Mouse (Mus musculus) limb, embryonic 14.5 days (tissue): ENCODE measurements around the gene Cdk19. TPM values are rescaled to one million over a fixed set of nuclear protein-coding genes. Genes with fewer than 3 reads are reported as not detected.

ENCODE experiments used
- ATAC-seq: fragments of 200-750 bp; cut with Nextera tagmentation; 2 replicates; pipeline ENCODE4 v1.8.0; 2017; ENCODE audit warnings: low read depth, moderate number of reproducible peaks, moderate TSS enrichment; ENCODE audit not compliant: low FRiP score
- DNase-seq: peaks from one replicate; pipeline ENCODE4 v3.0.0-alpha.2; 2015; ENCODE audit warnings: low spot score
- H3K27ac ChIP-seq: fragments of 300-500 bp; sonication (generic); replicated peaks from 2 replicates; pipeline ENCODE4 v1.5.1; 2014; ENCODE audit warnings: low read depth, mild to moderate bottlenecking, low read length, moderate library complexity, mixed read lengths
- H3K27me3 ChIP-seq: fragments of 300-500 bp; sonication (generic); 2 replicates; pipeline ENCODE4 v1.6.1; 2014; ENCODE audit warnings: low read length, mixed read lengths; ENCODE audit not compliant: control insufficient read depth, insufficient read depth
- H3K36me3 ChIP-seq: fragments of 300-500 bp; sonication (generic); 2 replicates; pipeline ENCODE4 v1.6.1; 2014; ENCODE audit warnings: mild to moderate bottlenecking, low read length, moderate library complexity, mixed read lengths; ENCODE audit not compliant: control insufficient read depth, insufficient read depth
- H3K4me1 ChIP-seq: fragments of 300-500 bp; sonication (generic); 2 replicates; pipeline ENCODE4 v1.6.1; 2014; ENCODE audit warnings: antibody characterized with exemption, low read length, mixed read lengths; ENCODE audit not compliant: control insufficient read depth, insufficient read depth
- H3K4me2 ChIP-seq: fragments of 300-500 bp; sonication (generic); replicated peaks from 2 replicates; pipeline ENCODE4 v1.6.1; 2014; ENCODE audit warnings: low read depth, mild to moderate bottlenecking, low read length, moderate library complexity; ENCODE audit not compliant: severe bottlenecking
- H3K4me3 ChIP-seq: fragments of 300-500 bp; sonication (generic); replicated peaks from 2 replicates; pipeline ENCODE4 v1.5.1; 2014; ENCODE audit warnings: low read length
- H3K9ac ChIP-seq: fragments of 300-500 bp; sonication (generic); 2 replicates; pipeline ENCODE4 v1.6.1; 2014; ENCODE audit warnings: mild to moderate bottlenecking, low read depth, low read length, moderate library complexity; ENCODE audit not compliant: severe bottlenecking
- H3K9me3 ChIP-seq: fragments of 300-500 bp; sonication (generic); 2 replicates; pipeline ENCODE4 v1.6.1; 2016; ENCODE audit warnings: low read length; ENCODE audit not compliant: control insufficient read depth
- POLR2A ChIP-seq: fragments of 200-500 bp; IDR thresholded peaks from 2 replicates; pipeline ENCODE4 v1.8.0; 2012; ENCODE audit warnings: inconsistent platforms, mild to moderate bottlenecking, moderate library complexity, borderline replicate concordance; ENCODE audit not compliant: insufficient read depth, insufficient read length; ENCODE audit errors: extremely low read depth
- WGBS: fragments of 180-500 bp; shearing (Covaris S2); extraction: QIAGEN DNeasy Blood & Tissue Kit; methylation state at CpG from one replicate; pipeline ENCODE4 v1.1.7; 2014; 5-methylcytosine and 5-hydroxymethylcytosine counted together
- polyA plus RNA-seq, 2 experiments: library from polyadenylated mRNA; depleted of rRNA in 1 of 2; stranded (reverse) in 1 of 2; unstranded in 1 of 2; fragments of >200 nt; fragmentation: Nextera tagmentation in 1 of 2; extraction: Ambion mirVana in 1 of 2; gene quantifications; 2 replicates each; pipeline versions ENCODE4 v1.2.1 to v1.2.3; 2012 to 2014

Cdk19 gene
- polyA plus RNA-seq, 2 experiments: 12.2 to 13.5 TPM

GRCm38 (mm10) chr10:40376286-40376685, 36.9 kb downstream of the Cdk19 start:
- DNase-seq: no peak
- Histone ChIP-seq H3K9ac (no peak overlapping the region), H3K27me3 (no peaks in the 10 kb centered on the region), H3K27ac (no peak overlapping the region), H3K4me1 (peaks cover 19% of the 10 kb centered on the region), H3K36me3 (no peaks in the 10 kb centered on the region), H3K9me3 (no peaks in the 10 kb centered on the region), H3K4me3 (no peak overlapping the region), H3K4me2 (no peak overlapping the region)
- 55% methylated on average over 3 of the region's 3 CpGs for WGBS
- no peak for TF ChIP-seq POLR2A
- ATAC-seq: no peak

- peaks cover 6% of the 10 kb centered on the region; the same call in 1 of the 2 replicates for H3K4me1 ChIP-seq
- no peak overlapping the region for H3K4me2 ChIP-seq
- no peak overlapping the region for H3K4me3 ChIP-seq
- ATAC-seq (no peak), DNase-seq (no peak)
- no peak overlapping the region for H3K27ac ChIP-seq
- H3K36me3 ChIP-seq: no peaks in the 10 kb centered on the region
- H3K9me3 ChIP-seq: no peaks in the 10 kb centered on the region
- no peak overlapping the region for H3K9ac ChIP-seq
- no peak for TF ChIP-seq POLR2A
- 60% methylated on average over 4 of the region's 4 CpGs for WGBS
- no peaks in the 10 kb centered on the region for H3K27me3 ChIP-seq
Observed at GRCm38 (mm10) chr10:40378284-40378683, 38.9 kb downstream of the Cdk19 start.

- no peaks in the 10 kb centered on the region for H3K9me3 ChIP-seq
- H3K27me3 ChIP-seq: no peaks in the 10 kb centered on the region
- no peaks in the 10 kb centered on the region for H3K36me3 ChIP-seq
- peaks cover 6% of the 10 kb centered on the region; the same call in 1 of the 2 replicates for H3K4me1 ChIP-seq
- TF ChIP-seq POLR2A: no peak
- no peak overlapping the region for H3K9ac ChIP-seq
- 42% methylated on average over 1 of the region's 1 CpGs for WGBS
- H3K27ac ChIP-seq: no peak overlapping the region
- no peak overlapping the region for H3K4me2 ChIP-seq
- H3K4me3 ChIP-seq: no peak overlapping the region
- DNase-seq (no peak), ATAC-seq (no peak)
Observed at GRCm38 (mm10) chr10:40379682-40380081, 40.3 kb downstream of the Cdk19 start.

- no peak for TF ChIP-seq POLR2A
- no peak for DNase-seq
- Histone ChIP-seq H3K4me1 (no peaks in the 10 kb centered on the region), H3K27ac (no peak overlapping the region), H3K9ac (no peak overlapping the region), H3K27me3 (no peaks in the 10 kb centered on the region), H3K9me3 (no peaks in the 10 kb centered on the region), H3K36me3 (no peaks in the 10 kb centered on the region), H3K4me3 (no peak overlapping the region), H3K4me2 (no peak overlapping the region)
- WGBS: 85% methylated on average over 3 of the region's 3 CpGs
- no peak for ATAC-seq
Observed at GRCm38 (mm10) chr10:40385397-40385796, 46.0 kb downstream of the Cdk19 start.

- Histone ChIP-seq H3K9me3 (no peaks in the 10 kb centered on the region), H3K4me2 (no peak overlapping the region), H3K36me3 (no peaks in the 10 kb centered on the region), H3K9ac (no peak overlapping the region), H3K27ac (no peak overlapping the region), H3K27me3 (no peaks in the 10 kb centered on the region), H3K4me1 (no peaks in the 10 kb centered on the region), H3K4me3 (no peak overlapping the region)
- WGBS: 93% methylated on average over 4 of the region's 4 CpGs
- no peak for TF ChIP-seq POLR2A
- DNase-seq (no peak), ATAC-seq (no peak)
Observed at GRCm38 (mm10) chr10:40386126-40386525, 46.8 kb downstream of the Cdk19 start.
